Mouse (Mus musculus): ENCODE data around the gene Capn7. TPM values are rescaled to one million over a fixed set of nuclear protein-coding genes. Genes with fewer than 3 reads are reported as not detected.

Capn7 gene
- polyA plus RNA-seq, 1 experiment from 2014 or later: 41.1 TPM

DNA sequence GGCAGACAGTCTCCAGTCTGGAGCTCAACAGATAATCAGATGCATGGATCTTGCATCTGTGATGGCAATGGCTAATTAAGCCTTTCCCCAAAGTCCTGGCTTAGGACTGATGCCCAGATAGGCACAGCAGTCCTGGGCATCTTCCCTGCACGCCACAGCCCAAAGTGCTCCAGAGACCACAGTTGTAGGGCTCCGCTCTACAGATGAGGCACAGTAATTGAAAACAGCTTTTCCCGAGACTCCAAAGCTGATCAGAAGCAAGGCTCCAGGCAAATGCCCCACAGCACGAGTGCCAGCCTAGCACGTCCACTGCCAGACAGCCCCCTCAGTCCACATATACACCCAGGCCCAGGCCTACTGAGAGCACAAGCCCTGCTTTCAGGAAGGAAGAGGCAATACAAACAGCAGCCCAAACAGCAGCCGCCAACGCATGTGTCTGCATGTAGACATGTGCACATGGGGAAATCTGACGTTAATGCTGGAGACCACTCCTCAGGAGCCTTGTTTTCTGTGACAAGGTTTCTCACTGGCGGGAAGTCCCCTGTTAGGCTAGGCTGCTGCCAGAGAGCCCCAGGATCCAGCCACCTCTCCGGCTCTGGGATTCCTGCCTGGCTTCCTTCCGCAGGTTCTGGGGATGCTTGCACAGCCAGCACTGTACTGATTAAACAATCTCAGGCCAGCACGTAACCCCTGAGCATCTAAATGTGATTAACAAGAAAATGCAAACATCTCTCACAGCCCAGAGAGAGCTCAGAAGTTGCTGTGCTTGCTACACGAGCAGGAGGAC lies 51.8 kb downstream of the Capn7 start:
- ATAC-seq (ENCODE audit: insufficient number of reproducible peaks, insufficient read depth, low FRiP score, low TSS enrichment, low read depth): no peak
- H3K9ac ChIP-seq: peak overlapping the region; percentile 6; the same call in 1 of the 2 replicates
- H3K4me1 ChIP-seq: peaks cover 36% of the 10 kb centered on the region
- no peaks in the 10 kb centered on the region for H3K9me3 ChIP-seq
- H3K4me3 ChIP-seq: no peak overlapping the region
- 30% methylated on average over 13 of the region's 13 CpGs for WGBS
- H3K27me3 ChIP-seq: no peaks in the 10 kb centered on the region
- H3K36me3 ChIP-seq: no peaks in the 10 kb centered on the region
- no peak overlapping the region for H3K4me2 ChIP-seq
- peak overlapping the region; percentile 83 for H3K27ac ChIP-seq

DNA sequence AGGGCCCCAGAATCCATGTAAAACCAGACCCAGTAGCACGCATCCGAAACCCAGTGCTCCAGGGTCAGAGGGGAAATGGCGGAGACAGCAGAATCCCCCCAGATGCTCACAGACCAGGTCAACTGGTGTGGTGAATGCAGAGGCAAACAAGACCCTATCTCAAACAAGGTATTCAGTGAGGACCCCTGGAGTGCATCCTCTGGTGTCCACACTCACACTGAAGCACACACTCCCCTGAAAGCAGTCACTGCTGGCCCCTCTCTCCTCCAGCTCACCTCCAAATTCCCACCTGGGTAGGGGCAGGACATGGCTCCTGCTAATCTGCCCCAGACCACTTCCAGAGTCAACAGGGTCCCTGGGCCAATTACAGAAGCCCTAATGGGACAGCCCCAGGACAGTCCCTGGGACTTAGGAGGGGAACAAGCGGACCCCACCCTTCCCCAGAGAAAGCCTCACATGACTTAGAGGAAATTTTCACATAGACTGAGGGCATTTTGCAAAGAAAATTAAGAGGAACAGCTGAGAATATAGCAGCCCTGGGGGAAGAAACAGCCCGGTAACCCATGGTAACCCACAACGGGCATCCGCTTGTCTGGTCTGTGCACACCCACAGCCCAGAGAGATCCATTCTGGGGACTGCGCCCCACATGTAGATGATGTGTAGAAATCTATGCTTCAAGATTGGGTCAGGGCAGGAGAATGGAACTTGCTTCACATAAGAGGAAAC lies 53.1 kb downstream of the Capn7 start:
- H3K4me3 ChIP-seq: no peak overlapping the region
- no peak overlapping the region for H3K4me2 ChIP-seq
- WGBS: 87% methylated on average over 8 of the region's 8 CpGs
- H3K27me3 ChIP-seq: no peaks in the 10 kb centered on the region
- no peak for ATAC-seq (ENCODE audit: insufficient number of reproducible peaks, insufficient read depth, low FRiP score, low TSS enrichment, low read depth)
- no peak overlapping the region for H3K27ac ChIP-seq
- H3K9me3 ChIP-seq: no peaks in the 10 kb centered on the region
- H3K9ac ChIP-seq: no peak overlapping the region
- peaks cover 34% of the 10 kb centered on the region for H3K4me1 ChIP-seq
- H3K36me3 ChIP-seq: no peaks in the 10 kb centered on the region

DNA sequence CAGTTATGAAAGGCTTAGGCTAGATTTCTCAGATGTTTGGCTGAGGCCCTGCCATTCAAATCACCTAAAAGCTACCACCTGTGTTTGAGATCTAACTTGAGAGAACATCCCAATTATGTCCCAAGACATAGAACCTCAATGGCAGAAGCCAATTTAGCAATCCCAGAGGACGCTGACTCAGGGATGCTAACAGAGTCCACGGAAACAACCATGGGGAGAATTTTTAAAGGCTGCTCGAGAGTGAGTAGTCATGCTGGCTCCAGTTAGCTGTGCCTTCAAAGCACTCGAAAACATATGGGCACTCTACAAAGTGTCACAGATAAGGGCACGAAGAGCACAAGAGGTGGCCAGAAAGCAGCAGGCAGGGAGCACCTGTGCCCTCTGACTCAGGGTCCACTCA lies 55.9 kb downstream of the Capn7 start:
- Histone ChIP-seq H3K27me3 (no peaks in the 10 kb centered on the region), H3K9ac (no peak overlapping the region), H3K4me2 (no peak overlapping the region), H3K4me1 (peaks cover 19% of the 10 kb centered on the region), H3K9me3 (no peaks in the 10 kb centered on the region), H3K36me3 (no peaks in the 10 kb centered on the region; the same call in 1 of the 2 replicates), H3K4me3 (no peak overlapping the region), H3K27ac (no peak overlapping the region)
- WGBS: 79% methylated on average over 5 of the region's 5 CpGs
- no peak for ATAC-seq (ENCODE audit: insufficient number of reproducible peaks, insufficient read depth, low FRiP score, low TSS enrichment, low read depth)

DNA sequence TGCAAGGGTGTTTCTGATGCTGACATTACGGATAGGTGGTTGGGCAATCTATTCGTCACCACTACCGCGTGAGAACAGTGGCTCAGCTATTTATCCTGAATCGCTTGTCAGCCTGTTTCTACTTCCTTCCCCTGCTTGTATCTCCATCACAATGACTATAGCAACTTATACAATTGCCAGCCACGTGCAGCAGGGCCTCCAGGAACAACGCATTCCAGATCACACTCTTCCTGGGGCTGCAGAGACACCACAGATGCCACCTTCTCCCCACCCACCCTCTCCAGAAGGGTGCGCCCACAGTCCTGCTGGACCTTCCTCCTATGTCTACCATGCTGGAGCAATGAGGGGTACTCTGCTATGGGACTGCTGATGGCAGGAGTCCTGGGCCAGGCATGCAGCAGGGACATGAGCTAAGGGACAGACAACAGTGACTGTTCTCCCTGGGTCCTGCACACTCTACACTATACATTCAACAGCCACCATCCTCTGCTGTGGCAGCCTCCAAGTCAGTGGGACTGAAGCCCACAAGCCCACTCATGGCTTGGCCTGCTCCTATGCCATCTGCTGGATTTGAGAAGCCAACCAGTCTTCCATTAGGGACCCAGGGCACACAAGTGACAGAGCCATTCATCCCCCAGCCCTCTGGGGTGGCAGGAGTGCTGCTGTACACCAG lies 56.6 kb downstream of the Capn7 start:
- Histone ChIP-seq H3K27me3 (no peaks in the 10 kb centered on the region), H3K9ac (no peak overlapping the region), H3K9me3 (no peaks in the 10 kb centered on the region), H3K4me2 (no peak overlapping the region), H3K36me3 (peaks cover 4% of the 10 kb centered on the region; the same call in 1 of the 2 replicates), H3K27ac (no peak overlapping the region), H3K4me1 (peaks cover 17% of the 10 kb centered on the region), H3K4me3 (no peak overlapping the region)
- ATAC-seq (ENCODE audit: insufficient number of reproducible peaks, insufficient read depth, low FRiP score, low TSS enrichment, low read depth): no peak
- WGBS: 84% methylated on average over 8 of the region's 8 CpGs

DNA sequence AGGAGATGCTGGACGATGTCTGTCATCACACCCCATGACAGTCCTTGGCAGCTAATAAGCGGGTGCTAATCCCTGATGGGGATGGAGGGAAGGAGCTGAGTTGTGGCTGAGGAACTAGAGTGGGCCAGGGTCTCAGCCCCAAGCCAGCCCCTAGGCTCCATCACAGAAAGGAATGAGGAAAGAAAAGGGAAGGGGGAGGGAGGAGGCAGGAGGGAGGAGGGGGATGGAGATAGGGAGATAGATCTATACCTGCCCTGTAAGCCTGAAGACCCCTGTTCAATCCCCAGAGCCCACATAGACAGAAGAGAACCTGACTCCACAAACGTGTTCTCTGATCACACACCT lies 57.1 kb downstream of the Capn7 start:
- no peak for ATAC-seq (ENCODE audit: insufficient number of reproducible peaks, insufficient read depth, low FRiP score, low TSS enrichment, low read depth)
- Histone ChIP-seq H3K4me3 (no peak overlapping the region), H3K9ac (no peak overlapping the region), H3K4me2 (no peak overlapping the region), H3K9me3 (no peaks in the 10 kb centered on the region), H3K27ac (no peak overlapping the region), H3K27me3 (no peaks in the 10 kb centered on the region), H3K4me1 (peaks cover 12% of the 10 kb centered on the region), H3K36me3 (peaks cover 4% of the 10 kb centered on the region; the same call in 1 of the 2 replicates)
- WGBS: 71% methylated on average over 3 of the region's 3 CpGs

DNA sequence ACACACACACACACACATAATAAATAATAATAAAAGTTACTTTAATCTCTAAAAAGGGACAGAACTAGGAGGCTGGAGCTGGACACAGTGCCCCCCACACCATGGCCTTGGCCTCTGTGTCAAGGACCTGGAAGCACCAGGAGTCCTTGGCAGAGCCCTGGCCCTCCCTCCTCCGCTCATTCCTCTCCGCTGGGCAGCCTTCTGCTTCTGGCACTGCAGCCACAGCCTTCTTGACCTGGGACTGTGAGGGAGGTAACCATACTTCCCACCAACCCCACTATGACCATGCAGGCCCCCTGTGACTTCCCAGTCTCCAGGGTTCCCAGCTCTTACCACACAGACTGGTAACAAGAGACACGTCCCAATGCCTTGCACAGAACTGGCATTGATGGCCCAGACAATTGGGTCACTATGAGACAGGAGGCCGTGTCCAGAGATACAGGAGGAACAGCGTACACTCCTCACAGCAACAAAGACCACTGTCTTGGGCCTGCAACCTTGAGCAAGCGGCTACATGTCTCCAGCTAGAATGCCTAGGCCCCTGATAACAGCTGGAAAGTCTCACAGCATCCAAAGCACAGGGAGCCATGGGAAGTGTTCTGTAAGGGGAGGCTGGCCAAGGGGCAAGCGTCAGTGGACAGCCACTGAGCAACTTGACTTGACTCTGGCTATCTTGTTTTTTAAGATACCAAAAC lies 57.6 kb downstream of the Capn7 start:
- Histone ChIP-seq H3K4me1 (peaks cover 10% of the 10 kb centered on the region), H3K4me2 (no peak overlapping the region), H3K9ac (no peak overlapping the region), H3K36me3 (peaks cover 4% of the 10 kb centered on the region; the same call in 1 of the 2 replicates), H3K27ac (no peak overlapping the region), H3K4me3 (no peak overlapping the region), H3K9me3 (no peaks in the 10 kb centered on the region), H3K27me3 (no peaks in the 10 kb centered on the region)
- WGBS: 78% methylated on average over 7 of the region's 7 CpGs
- no peak for ATAC-seq (ENCODE audit: insufficient number of reproducible peaks, insufficient read depth, low FRiP score, low TSS enrichment, low read depth)

DNA sequence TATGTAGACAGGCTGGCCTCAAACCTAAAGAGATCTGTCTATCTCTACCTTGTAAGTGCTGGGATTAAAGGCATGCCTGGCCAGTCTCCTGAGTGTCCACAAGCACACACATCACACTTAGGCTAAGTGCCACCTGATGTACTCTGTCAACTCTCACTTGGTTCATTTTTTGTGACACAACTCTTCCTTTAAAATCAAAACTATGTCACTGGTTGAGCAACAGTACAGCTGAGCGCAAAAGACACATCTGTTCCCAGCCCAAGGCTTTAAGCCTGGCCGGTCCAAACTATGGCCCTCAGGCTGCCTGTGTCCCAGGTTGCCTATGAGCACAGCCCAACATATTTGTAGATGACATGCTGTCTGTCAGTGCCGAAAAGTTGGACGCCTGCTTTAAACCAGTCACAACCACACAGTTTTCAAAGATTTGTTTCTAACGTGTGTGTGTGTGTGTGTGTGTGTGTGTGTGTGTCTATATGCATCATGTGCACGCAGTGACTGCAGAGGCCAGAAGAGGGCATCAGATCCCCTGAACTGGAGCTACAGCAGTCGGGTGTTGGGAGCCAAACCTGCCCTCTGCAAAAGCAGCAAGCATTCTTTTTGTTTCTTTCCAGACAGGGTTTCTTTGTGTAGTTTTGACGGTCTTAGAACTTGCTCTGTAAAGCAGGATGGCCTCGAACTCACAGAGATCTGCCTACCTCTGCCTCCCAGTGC lies 58.5 kb downstream of the Capn7 start:
- ATAC-seq (ENCODE audit: insufficient number of reproducible peaks, insufficient read depth, low FRiP score, low TSS enrichment, low read depth): no peak
- 91% methylated on average over 9 of the region's 9 CpGs for WGBS

DNA sequence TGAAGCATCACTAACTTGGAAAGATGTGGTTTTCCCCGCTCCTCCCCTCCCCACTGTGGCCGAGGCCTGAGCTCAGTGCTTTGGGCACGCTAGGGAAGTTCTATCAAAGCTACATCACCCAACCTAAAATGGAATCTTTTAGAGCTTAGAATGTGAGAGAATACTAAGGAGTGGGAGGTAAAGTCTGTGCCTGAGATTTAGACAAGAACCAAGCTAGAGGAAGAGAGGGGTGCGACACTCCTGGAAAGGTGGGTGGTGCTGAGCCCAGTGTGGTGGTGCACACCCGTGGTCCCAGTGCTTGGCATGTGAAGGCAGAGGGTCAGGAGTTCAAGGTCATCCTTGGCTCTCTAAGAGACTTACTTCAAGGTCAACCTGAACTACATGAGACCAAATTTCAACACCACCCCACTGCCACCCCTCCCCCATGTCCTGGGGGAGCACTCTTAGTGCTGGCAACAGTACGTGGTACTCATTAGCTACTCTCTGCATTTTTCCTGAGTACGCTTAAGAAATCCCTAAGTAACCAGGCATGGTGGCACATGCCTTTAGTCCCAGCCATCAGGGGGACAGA lies 59.3 kb downstream of the Capn7 start:
- ATAC-seq (ENCODE audit: insufficient number of reproducible peaks, insufficient read depth, low FRiP score, low TSS enrichment, low read depth): no peak
- WGBS: 89% methylated on average over 7 of the region's 7 CpGs
- H3K27me3 ChIP-seq: no peaks in the 10 kb centered on the region
- peaks cover 13% of the 10 kb centered on the region for H3K4me1 ChIP-seq
- H3K4me3 ChIP-seq: no peak overlapping the region
- H3K27ac ChIP-seq: no peak overlapping the region
- peaks cover 8% of the 10 kb centered on the region; the same call in 1 of the 2 replicates for H3K36me3 ChIP-seq
- H3K9me3 ChIP-seq: no peaks in the 10 kb centered on the region
- H3K4me2 ChIP-seq: no peak overlapping the region
- H3K9ac ChIP-seq: no peak overlapping the region

More for the DNA sequence above, 58.5 kb downstream of the Capn7 start:
- Histone ChIP-seq H3K4me2 (no peak overlapping the region), H3K36me3 (peaks cover 4% of the 10 kb centered on the region; the same call in 1 of the 2 replicates), H3K9me3 (no peaks in the 10 kb centered on the region), H3K4me3 (no peak overlapping the region), H3K27me3 (no peaks in the 10 kb centered on the region), H3K27ac (no peak overlapping the region), H3K9ac (no peak overlapping the region), H3K4me1 (peaks cover 13% of the 10 kb centered on the region)

DNA sequence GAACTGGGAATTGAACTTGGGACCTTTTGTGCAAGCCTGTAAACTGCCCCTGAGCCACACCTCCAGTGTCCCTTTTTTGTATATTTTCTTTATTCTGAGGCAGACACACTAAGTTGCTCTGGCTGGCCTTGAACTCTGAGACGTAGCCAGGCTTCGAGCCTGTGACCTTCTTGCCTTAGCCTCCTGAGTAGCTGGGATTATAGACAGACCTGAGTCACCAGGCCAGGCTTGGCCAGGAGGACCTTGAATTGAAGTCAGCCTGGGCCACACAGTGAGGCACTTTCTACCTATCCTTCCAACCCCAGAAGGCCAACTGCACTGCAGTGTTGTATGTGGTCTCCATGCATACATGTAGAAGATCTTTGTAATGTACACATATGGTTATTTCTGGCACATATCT lies 60.0 kb downstream of the Capn7 start:
- H3K4me2 ChIP-seq: no peak overlapping the region
- no peaks in the 10 kb centered on the region for H3K9me3 ChIP-seq
- H3K4me3 ChIP-seq: no peak overlapping the region
- H3K27ac ChIP-seq: no peak overlapping the region
- ATAC-seq (ENCODE audit: insufficient number of reproducible peaks, insufficient read depth, low FRiP score, low TSS enrichment, low read depth): no peak
- no peaks in the 10 kb centered on the region for H3K27me3 ChIP-seq
- H3K4me1 ChIP-seq: peaks cover 13% of the 10 kb centered on the region
- H3K9ac ChIP-seq: no peak overlapping the region
- peaks cover 8% of the 10 kb centered on the region; the same call in 1 of the 2 replicates for H3K36me3 ChIP-seq
- 94% methylated on average over 2 of the region's 2 CpGs for WGBS

DNA sequence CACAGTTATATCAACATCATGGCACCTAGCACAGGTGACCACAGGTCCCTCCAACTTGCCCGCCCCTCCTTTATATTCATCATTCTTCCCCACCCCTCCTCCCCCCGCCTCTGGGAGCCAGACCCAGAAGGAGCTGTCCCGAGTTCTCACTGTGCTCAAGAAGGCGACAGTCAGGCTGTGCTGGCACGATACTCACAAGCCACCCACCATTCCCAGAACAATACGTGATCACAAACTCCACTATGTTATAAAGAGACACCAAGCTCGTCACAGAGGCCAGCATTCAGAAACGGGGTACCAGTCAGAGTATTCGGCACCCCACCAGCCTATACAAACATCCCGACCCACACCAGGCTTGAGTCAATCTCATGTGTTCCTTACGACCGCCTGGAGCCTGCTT lies 60.9 kb downstream of the Capn7 start:
- H3K27me3 ChIP-seq: no peaks in the 10 kb centered on the region
- H3K9ac ChIP-seq: no peak overlapping the region
- peaks cover 8% of the 10 kb centered on the region; the same call in 1 of the 2 replicates for H3K36me3 ChIP-seq
- 86% methylated on average over 12 of the region's 12 CpGs for WGBS
- no peak overlapping the region for H3K27ac ChIP-seq
- H3K4me3 ChIP-seq: no peak overlapping the region
- H3K4me1 ChIP-seq: peaks cover 13% of the 10 kb centered on the region
- H3K4me2 ChIP-seq: no peak overlapping the region
- no peaks in the 10 kb centered on the region for H3K9me3 ChIP-seq
- ATAC-seq (ENCODE audit: insufficient number of reproducible peaks, insufficient read depth, low FRiP score, low TSS enrichment, low read depth): no peak

Data from embryonic facial prominence, embryonic 13.5 days (tissue).